Mouse (Mus musculus): Measurements from ENCODE around the gene Map4k5. TPM values are rescaled to one million over a fixed set of nuclear protein-coding genes. Genes with fewer than 3 reads are reported as not detected.

Gene Map4k5
- total and polyA plus RNA-seq, 3 experiments, result 14.6 to 33.3 (median 26.7) TPM

GRCm38 (mm10) chr12:69753936-69754335 lies 139.1 kb downstream of the Map4k5 start:
- no peak for DNase-seq

Small RNA genes within 50 kb of the gene (microRNA-seq; reads per million reads assigned to microRNA genes)
- gene Mir681, result 0 reads per million in 2 experiments

Other genes with a start within 250 kb of the Map4k5 start
- gene Sos2, start 211.3 kb downstream of the Map4k5 start, total RNA-seq (2021), result 10 to 100 TPM; 44.2 to 55.2 TPM
- gene Sos2, start 211.3 kb downstream of the Map4k5 start, polyA plus RNA-seq (2012; rRNA removed), result 9.6 and 14.1 TPM in 2 replicates
- gene L2hgdh, start 168.3 kb downstream of the Map4k5 start, total RNA-seq (2021), result 10 to 100 TPM; 17.3 to 27.0 TPM
- 4.5 and 4.6 TPM in 2 replicates for gene L2hgdh, start 168.3 kb downstream of the Map4k5 start, polyA plus RNA-seq (2012; rRNA removed)
- 10 to 100 TPM; 13.4 to 19.2 TPM for gene Atp5s, start 168.2 kb downstream of the Map4k5 start, total RNA-seq (2021)
- gene Atp5s, start 168.2 kb downstream of the Map4k5 start, polyA plus RNA-seq (2012; rRNA removed), result 12.6 and 13.0 TPM in 2 replicates
- gene Cdkl1, start 101.9 kb downstream of the Map4k5 start, total RNA-seq (2021), result 1 to 10 TPM; 1.3 to 2.6 TPM
- gene Cdkl1, start 101.9 kb downstream of the Map4k5 start, polyA plus RNA-seq (2012; rRNA removed), result 0.27 and 0.42 TPM in 2 replicates
- gene Atl1, start 586 bp downstream of the Map4k5 start, total RNA-seq (2021), result 10 to 100 TPM in 1 of 2 experiments, 1 to 10 TPM in 1; 5.6 to 10.2 TPM
- 1.4 and 1.7 TPM in 2 replicates for gene Atl1, start 586 bp downstream of the Map4k5 start, polyA plus RNA-seq (2012; rRNA removed)
- gene Sav1, start 93.8 kb upstream of the Map4k5 start, total RNA-seq (2021), result 10 to 100 TPM; 51.8 to 56.7 TPM
- 4.2 and 5.3 TPM in 2 replicates for gene Sav1, start 93.8 kb upstream of the Map4k5 start, polyA plus RNA-seq (2012; rRNA removed)
- 10 to 100 TPM; 29.7 to 34.2 TPM for gene Nin, start 220.5 kb upstream of the Map4k5 start, total RNA-seq (2021)
- 9.1 and 9.6 TPM in 2 replicates for gene Nin, start 220.5 kb upstream of the Map4k5 start, polyA plus RNA-seq (2012; rRNA removed)

Data from adrenal gland, adult 2 months (tissue).